Mouse (Mus musculus) liver, adult (tissue): ENCODE measurements at regions not wholly inside any gene's neighbourhood (a gene's known extent, or its start where the extent isn't known, plus 50 kb on each side); places are given as distances from the start of the nearest gene placed in this dataset.

ENCODE experiments used
- GATA4 ChIP-seq: IDR thresholded peaks from 2 replicates; pipeline ENCODE4 v1.6.1; 2014; ENCODE audit warnings: mild to moderate bottlenecking, low read length; ENCODE audit not compliant: insufficient replicate concordance

DNA sequence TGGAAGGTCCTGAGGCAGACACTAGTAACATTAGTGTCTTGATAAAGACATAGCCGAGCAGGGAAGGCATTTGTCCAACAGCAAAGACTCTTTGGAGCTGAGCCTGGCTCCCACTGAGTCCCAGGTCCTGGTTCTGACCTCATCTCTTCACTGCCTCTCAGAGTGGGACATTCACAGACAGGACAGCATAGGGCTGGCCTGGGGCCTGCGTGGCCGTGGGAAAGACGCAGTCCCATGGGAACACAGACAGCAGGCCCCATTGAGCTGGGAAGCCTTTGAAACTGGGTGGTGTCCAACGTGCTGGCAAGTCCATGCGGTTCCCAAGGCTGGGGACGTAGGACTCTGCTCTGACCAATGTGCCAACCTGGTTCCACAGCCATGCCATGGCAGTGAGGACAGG lies 97.5 kb upstream of the 1700021F07Rik start:
- TF ChIP-seq GATA4, result no peak

DNA sequence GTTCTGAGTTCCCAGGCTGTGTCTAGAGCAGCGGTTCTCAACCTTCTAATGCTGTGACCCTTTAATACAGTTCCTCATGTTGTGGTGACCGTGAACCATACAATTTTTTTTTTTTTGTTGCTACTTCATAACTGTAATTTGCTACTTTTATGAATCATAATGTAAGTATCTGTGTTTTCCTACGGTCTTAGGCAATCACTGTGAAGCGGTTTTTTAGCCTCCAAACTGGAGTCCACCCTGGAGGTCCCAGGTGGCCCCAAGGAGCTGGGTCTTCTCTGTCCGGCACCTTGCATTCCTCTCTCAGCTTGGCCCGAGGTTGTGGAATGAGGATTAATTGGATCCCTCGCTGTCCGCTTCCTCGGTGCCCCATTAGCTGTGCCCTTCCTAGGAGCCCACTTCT lies 96.6 kb upstream of the 1700021F07Rik start:
- TF ChIP-seq GATA4, result no peak

DNA sequence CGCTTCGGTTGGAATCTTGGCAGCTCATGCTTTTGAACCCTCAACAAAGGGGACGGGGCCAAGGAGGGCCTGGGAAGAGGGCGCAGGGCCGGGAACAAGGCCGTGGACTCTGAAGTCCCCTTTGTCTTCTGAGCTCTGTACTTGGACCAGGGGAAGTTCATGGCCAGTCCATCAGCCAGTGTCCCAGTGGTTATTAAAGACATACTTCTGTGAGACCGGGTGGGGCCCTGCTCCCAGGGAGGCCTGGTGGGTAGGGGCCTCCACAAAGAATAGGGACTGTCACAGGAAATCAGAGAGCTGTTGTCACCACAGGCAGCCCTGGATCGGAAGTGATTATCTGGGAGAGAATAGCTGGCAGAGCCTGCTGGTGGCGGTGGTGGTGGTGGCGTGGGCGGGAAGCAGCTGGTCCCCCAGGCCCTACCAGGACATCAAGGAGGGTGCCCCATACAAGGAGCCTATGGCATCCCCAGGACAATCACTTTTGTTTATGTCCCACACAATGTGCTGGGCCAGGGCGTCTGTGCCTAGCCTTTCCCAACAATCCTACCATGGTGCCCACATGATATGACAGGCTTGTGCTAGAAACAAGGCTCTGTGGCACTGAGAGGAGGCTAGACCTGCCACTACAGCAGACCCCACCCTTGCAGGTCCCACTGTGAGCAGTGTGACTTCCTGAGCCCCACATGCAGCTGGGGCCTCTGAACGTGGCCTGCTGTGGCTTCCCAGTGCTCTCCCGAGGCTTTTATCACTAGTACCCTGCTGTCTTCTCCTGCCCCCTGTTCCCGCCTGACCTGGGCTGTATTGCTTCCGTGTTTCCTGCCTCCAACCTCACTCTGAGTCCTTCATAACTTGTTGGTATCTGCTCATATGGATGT lies 96.0 kb upstream of the 1700021F07Rik start:
- TF ChIP-seq GATA4, result no peak

DNA sequence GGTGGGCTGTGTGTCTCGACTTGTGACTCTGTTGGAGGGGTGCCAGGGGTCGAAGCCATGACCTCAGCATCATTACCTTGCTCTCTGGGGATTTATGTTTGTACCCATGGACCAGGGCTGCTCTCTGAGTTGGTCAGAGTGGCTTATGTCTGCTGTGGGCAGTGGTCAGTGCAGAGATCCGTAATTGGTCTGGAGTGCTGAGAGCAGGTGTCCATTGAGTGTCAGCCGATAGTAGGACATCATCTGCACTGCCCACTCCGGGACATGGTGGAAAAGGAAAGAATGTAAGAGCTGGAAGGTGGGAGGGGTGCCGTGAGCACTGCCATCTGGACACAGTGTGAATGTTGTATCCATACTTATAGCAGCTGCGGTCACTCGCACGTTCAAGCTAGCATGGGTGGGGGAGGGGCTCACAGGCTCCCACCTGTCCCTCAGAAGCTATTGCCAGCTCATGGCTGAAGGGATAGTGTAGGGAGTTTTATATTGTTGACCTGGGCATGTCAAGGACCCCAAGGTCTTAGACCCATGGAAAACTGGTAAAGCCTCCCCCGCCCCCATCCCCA lies 94.4 kb upstream of the 1700021F07Rik start:
- TF ChIP-seq GATA4, result no peak

DNA sequence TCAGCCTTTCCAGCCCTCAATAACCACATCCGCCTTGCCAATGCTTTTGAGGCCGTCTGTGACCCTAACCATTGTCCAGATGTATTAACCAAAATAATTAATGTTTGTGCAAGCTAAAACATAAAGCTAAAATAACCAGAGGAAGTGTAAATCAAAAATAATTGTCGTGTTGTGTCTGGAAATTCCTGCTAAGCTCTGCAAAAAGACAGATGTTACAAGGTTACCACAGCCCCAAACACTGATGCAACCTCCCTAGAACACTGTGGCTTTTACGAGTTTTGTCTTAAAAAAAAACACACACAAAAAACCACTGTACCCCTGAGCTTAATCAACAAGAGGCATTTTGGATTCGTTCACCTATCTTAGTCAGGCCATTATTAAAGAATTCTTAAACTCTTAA lies 90.5 kb upstream of the 1700021F07Rik start:
- no peak for TF ChIP-seq GATA4

DNA sequence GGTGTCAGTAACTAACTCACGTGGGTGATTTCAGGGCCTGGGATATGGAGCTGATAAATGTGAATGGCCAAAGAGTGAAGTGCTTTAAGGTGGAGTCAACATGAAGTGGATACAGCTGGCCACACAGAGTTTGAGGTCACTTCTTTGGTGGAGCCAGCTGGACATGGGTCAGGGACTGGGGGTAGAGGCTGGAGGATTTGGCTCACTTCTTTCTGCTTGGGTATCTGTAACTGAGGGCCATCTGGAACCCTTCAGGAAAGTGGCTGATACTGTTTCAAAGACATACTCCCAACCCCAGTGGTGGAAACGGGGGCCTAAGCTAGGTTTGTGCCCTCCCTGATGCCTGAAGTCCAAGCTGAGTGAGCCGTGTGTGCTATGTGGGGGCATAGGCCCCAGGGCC lies 90.1 kb upstream of the 1700021F07Rik start:
- no peak for TF ChIP-seq GATA4

DNA sequence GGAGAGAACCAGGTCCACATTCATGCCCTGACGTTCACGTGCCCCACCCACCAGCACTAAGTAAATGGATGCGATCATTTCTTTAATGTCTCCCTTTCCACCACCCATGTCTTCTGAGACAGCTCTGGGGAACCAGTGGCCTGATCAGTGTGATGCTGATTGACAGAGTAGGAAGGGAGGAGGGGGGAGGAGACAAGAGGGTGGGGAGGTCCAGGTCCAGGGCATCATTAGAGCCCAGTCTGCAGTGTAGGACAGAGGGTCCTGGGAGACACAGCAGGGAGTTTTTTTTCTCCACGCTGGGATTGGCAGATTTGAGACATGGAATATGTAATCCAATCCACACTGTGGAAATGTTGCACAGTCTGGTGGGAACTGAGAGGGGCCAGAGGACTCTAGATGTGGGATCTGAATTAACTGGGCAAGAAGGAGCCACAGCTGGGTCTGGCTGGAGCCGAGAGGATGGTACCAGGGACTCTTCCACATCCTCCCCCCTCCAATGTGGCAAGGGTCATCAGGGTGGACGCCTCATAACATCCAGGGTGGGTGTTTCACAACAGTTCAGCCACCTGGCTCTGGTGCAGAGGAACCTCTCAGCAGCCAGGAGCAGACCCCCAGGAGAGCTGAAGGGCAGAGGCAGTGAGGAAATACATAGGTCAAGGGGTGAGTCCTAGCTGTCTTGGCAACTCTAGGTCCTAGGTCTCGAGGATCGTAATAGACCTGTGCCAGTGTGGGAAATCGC lies 89.3 kb upstream of the 1700021F07Rik start:
- no peak for TF ChIP-seq GATA4

DNA sequence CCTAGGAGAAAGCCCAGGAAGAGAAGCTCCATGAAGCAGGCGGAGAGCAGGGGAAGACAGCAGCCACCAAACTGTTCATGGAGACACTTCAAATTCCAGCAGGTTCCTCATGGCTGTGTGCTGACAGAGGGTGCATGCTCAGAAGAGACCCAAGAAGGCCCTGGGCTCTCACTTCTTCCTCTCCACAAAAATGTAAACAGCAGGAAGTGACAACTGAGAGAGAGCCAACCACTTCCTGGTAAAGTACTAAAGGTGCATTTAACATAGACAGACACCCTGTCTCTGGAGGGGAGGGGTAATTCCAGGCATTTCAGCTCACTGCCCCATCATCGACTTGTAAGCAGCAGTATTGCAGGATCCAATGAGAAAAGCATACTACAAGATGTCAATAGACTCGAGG lies 85.8 kb upstream of the 1700021F07Rik start:
- no peak for TF ChIP-seq GATA4

DNA sequence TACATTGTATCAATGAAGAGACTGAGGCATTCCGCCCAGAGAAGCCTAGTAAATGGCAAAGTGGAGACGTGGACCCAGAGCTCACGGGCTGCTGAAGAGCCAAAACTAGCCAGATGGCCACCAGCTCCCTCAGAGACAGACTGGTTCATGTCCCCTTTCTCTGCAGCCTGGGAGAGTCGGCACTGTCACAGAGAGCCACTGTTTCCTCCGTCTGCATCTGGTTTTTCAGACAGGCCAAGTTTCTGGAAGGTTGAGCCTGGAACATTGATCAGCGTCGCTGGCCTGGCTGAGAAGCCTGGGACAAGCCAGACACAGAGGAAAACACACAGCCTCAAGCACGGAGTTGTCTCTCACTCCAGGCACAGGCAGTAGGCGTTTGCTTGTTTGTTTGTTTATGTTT lies 83.4 kb upstream of the 1700021F07Rik start:
- TF ChIP-seq GATA4, result no peak

DNA sequence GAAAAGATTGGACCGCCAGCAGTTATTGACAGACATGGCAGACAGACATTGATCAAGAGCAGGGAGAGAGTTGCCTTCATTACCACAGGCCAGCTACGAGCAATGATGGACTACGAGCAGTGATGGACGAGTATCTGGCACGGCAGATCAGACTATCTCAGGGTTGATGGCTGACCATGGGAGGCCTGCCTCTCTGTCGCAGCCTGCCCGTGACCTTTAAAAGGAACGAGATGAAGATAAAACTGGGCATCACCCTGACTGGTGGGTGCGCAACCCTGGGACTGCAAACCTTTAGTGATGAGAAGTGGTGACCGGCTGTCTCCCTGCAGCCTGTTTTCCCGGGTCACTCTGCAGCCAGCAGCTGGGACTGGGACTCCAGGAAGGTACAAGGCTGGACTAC lies 80.3 kb upstream of the 1700021F07Rik start:
- TF ChIP-seq GATA4, result no peak

DNA sequence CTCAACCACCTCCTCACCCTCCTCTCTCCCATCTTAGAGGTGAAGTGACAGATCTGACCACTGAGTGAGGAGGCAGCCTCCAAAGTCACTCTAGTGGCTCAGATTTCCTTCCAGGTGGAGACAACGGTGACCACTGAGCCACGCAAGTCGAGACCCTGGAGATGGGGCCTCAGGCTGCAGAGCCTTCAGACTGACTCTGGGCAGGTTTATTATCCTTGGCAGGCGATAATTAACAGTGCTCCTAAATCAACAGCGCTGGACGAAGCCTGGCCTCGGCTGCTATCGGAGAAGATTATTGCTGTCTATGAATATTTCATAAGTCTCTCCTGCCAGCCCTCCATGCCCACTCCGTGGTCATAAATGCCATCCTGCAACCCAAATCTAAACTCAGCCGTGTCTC lies 79.1 kb upstream of the 1700021F07Rik start:
- no peak for TF ChIP-seq GATA4

DNA sequence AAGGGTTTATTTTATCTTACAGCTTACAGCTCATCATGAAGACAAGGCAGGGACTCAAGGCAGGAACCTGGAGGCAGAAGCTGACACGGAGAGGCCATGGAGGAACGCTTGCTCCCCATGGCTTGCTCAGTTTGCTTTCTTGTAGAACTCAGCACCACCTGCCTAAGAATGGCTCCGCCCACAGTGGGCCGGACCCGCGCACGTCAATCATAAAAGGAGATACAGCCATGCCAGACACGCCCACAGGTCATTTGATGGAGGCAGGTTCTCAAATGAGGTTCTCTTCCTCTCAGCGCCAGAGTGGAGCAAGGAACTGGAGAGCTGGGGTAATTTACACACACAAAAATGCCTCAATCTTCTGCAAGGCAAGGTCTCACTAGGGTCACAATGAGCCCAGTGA lies 78.0 kb upstream of the 1700021F07Rik start:
- no peak for TF ChIP-seq GATA4

DNA sequence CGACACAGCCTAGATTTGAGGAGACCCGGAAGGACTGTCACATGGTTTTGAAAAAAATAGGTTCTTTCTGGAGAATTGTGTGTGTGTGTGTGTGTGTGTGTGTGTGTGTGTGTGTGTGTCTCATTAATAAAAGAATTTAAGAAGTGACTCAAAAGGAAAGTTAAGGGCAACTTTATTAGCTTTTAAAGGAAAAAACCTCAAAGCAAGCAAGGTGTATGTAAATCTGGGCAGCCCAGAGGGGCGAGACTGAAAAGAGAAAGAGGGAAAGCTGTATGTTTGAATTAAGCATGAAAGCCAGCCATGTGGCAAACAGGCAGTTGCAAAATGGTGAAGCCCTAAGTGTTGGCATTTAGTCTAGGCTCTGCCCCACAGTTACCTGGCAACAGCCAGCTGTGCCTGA lies 77.3 kb upstream of the 1700021F07Rik start:
- no peak for TF ChIP-seq GATA4

DNA sequence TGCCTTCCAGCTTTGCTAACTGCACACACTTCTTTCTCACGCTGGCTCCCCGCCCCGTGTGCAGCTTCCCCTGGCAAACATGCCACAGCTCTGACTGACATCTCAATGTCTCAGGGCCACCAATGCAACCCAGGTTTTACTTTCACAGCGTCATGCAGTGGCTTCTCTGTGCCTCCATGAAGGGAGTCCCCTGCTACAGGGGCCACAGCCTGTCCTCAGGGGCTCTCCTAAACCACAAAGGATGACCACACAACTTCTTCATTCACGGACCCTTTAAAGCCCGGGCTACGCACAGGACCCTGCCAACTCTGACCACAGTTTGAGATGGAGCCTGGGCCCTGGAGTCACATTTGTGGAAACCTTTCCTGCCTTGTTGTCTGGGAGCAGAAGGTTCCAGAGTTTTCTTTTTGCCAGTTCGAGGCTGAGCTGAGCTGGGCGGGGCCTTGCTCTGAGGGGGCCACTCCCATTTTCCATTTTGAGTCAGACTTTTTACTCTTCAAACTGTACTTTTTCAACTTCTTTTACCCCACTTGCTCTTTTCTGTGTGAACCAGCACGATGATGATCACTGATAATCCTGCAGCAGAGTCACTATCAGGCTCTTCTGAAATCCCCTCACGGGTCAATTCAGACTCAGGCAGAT lies 73.7 kb upstream of the 1700021F07Rik start:
- no peak for TF ChIP-seq GATA4

DNA sequence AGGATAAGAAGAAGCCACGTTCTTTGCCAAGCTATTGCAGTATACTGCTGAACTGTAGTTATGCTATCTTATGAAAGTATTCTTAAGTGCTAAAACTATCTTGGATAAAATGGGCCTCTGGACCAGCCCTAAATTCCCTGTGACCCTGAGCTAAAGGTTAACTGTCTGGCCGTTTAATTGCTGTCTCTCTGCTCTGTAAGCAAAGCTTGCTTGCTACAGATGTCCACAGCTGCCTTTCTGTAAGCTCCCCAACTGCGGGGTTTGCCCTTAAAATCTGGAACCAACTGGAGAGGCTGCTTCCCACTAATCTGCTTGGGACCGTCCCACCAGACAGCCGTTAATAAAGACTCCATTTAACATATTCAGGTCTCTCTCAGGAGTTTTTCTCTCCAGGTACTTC lies 73.2 kb upstream of the 1700021F07Rik start:
- TF ChIP-seq GATA4, result peak; percentile 43; the same call in 1 of the 2 replicates
